Mouse (Mus musculus): ENCODE data around the gene Clic1. TPM values are rescaled to one million over a fixed set of nuclear protein-coding genes. Genes with fewer than 3 reads are reported as not detected.
A peak's percentile ranks its signal among the peaks of the same experiment; 100 is the strongest.

Gene Clic1
- polyA plus RNA-seq, 1 experiment from 2014 or later, result 24.7 TPM

- Histone ChIP-seq H3K4me1 (replicated peaks; ENCODE audit: control insufficient read depth, insufficient read depth, low read length) (peaks cover 27% of the 10 kb centered on the region), H3K9ac (no peak overlapping the region), H3K9me3 (ENCODE audit: control insufficient read depth, low read length) (no peaks in the 10 kb centered on the region), H3K36me3 (replicated peaks; ENCODE audit: control insufficient read depth, insufficient read depth) (0 out of 2 replicates have a peak, but pooled peaks cover 4% of the 10 kb centered on the region), H3K4me2 (replicated peaks) (no peak overlapping the region), H3K4me3 (replicated peaks; ENCODE audit: low read length) (no peak overlapping the region), H3K27ac (peak overlapping the region; percentile 14; the same call in 1 of the 2 replicates), H3K27me3 (ENCODE audit: control insufficient read depth, insufficient read depth, low read length) (no peaks in the 10 kb centered on the region)
- DNase-seq (ENCODE audit: low spot score) (no peak), ATAC-seq (ENCODE audit: low FRiP score) (no peak)
- 39% methylated on average over 11 of the region's 11 CpGs for WGBS
These were observed 1.4 kb upstream of the Clic1 start for GRCm38 (mm10) chr17:35048149-35048931.

- 74% methylated on average over 5 of the region's 5 CpGs for WGBS
- H3K9me3 ChIP-seq (ENCODE audit: control insufficient read depth, low read length), result no peaks in the 10 kb centered on the region
- H3K4me1 ChIP-seq (replicated peaks; ENCODE audit: control insufficient read depth, insufficient read depth, low read length), result peaks cover 27% of the 10 kb centered on the region
- 0 out of 2 replicates have a peak, but pooled peaks cover 6% of the 10 kb centered on the region for H3K36me3 ChIP-seq (replicated peaks; ENCODE audit: control insufficient read depth, insufficient read depth)
- H3K27me3 ChIP-seq (ENCODE audit: control insufficient read depth, insufficient read depth, low read length), result no peaks in the 10 kb centered on the region
- peak overlapping the region; percentile 88; the same call in 1 of the 2 replicates for H3K27ac ChIP-seq
- DNase-seq (ENCODE audit: low spot score) (no peak), ATAC-seq (ENCODE audit: low FRiP score) (no peak)
- H3K9ac ChIP-seq, result no peak overlapping the region
- H3K4me2 ChIP-seq (replicated peaks), result peak overlapping the region; percentile 59
- H3K4me3 ChIP-seq (replicated peaks; ENCODE audit: low read length), result no peak overlapping the region
These were observed 780 bp upstream of the Clic1 start for GRCm38 (mm10) chr17:35048932-35049440.

- peak overlapping the region; percentile 59 for H3K4me2 ChIP-seq (replicated peaks)
- peak overlapping the region; percentile 62 for H3K9ac ChIP-seq
- DNase-seq (ENCODE audit: low spot score) (no peak), ATAC-seq (ENCODE audit: low FRiP score) (no peak)
- 1% methylated on average over 27 of the region's 27 CpGs for WGBS
- H3K27ac ChIP-seq, result peak overlapping the region; percentile 88
- H3K36me3 ChIP-seq (replicated peaks; ENCODE audit: control insufficient read depth, insufficient read depth), result 0 out of 2 replicates have a peak, but pooled peaks cover 10% of the 10 kb centered on the region
- H3K4me1 ChIP-seq (replicated peaks; ENCODE audit: control insufficient read depth, insufficient read depth, low read length), result peaks cover 27% of the 10 kb centered on the region
- no peaks in the 10 kb centered on the region for H3K27me3 ChIP-seq (ENCODE audit: control insufficient read depth, insufficient read depth, low read length)
- peak overlapping the region; percentile 39 for H3K4me3 ChIP-seq (replicated peaks; ENCODE audit: low read length)
- H3K9me3 ChIP-seq (ENCODE audit: control insufficient read depth, low read length), result no peaks in the 10 kb centered on the region
These were observed 472 bp downstream of the Clic1 start for GRCm38 (mm10) chr17:35050126-35050750.

GRCm38 (mm10) chr17:35051156-35052086 lies 1.7 kb downstream of the Clic1 start:
- Histone ChIP-seq H3K9me3 (ENCODE audit: control insufficient read depth, low read length) (no peaks in the 10 kb centered on the region), H3K4me2 (replicated peaks) (peak overlapping the region; percentile 59), H3K4me1 (replicated peaks; ENCODE audit: control insufficient read depth, insufficient read depth, low read length) (peaks cover 19% of the 10 kb centered on the region; the same call in 1 of the 2 replicates), H3K27ac (peak overlapping the region; percentile 87), H3K9ac (peak overlapping the region; percentile 53), H3K4me3 (replicated peaks; ENCODE audit: low read length) (peak overlapping the region; percentile 39), H3K27me3 (ENCODE audit: control insufficient read depth, insufficient read depth, low read length) (no peaks in the 10 kb centered on the region), H3K36me3 (replicated peaks; ENCODE audit: control insufficient read depth, insufficient read depth) (peaks cover 18% of the 10 kb centered on the region; the same call in 1 of the 2 replicates)
- peak; percentile 62 for DNase-seq (ENCODE audit: low spot score)
- ATAC-seq (ENCODE audit: low FRiP score), result peak; percentile 22; the same call in 1 of the 2 replicates
- WGBS, result 3% methylated on average over 21 of the region's 21 CpGs

GRCm38 (mm10) chr17:35052271-35052798 lies 2.6 kb downstream of the Clic1 start:
- Histone ChIP-seq H3K9me3 (ENCODE audit: control insufficient read depth, low read length) (no peaks in the 10 kb centered on the region), H3K4me1 (replicated peaks; ENCODE audit: control insufficient read depth, insufficient read depth, low read length) (peaks cover 16% of the 10 kb centered on the region; the same call in 1 of the 2 replicates), H3K27me3 (ENCODE audit: control insufficient read depth, insufficient read depth, low read length) (no peaks in the 10 kb centered on the region), H3K36me3 (replicated peaks; ENCODE audit: control insufficient read depth, insufficient read depth) (peaks cover 18% of the 10 kb centered on the region; the same call in 1 of the 2 replicates), H3K27ac (peak overlapping the region; percentile 87), H3K4me2 (replicated peaks) (peak overlapping the region; percentile 59), H3K9ac (peak overlapping the region; percentile 53), H3K4me3 (replicated peaks; ENCODE audit: low read length) (no peak overlapping the region)
- ATAC-seq (ENCODE audit: low FRiP score) (no peak), DNase-seq (ENCODE audit: low spot score) (no peak)
- 81% methylated on average over 12 of the region's 12 CpGs for WGBS

- Histone ChIP-seq H3K27me3 (ENCODE audit: control insufficient read depth, insufficient read depth, low read length) (no peaks in the 10 kb centered on the region), H3K4me1 (replicated peaks; ENCODE audit: control insufficient read depth, insufficient read depth, low read length) (peaks cover 20% of the 10 kb centered on the region), H3K27ac (no peak overlapping the region), H3K4me2 (replicated peaks) (no peak overlapping the region), H3K9ac (no peak overlapping the region), H3K4me3 (replicated peaks; ENCODE audit: low read length) (no peak overlapping the region), H3K9me3 (ENCODE audit: control insufficient read depth, low read length) (no peaks in the 10 kb centered on the region), H3K36me3 (replicated peaks; ENCODE audit: control insufficient read depth, insufficient read depth) (peaks cover 23% of the 10 kb centered on the region)
- 95% methylated on average over 7 of the region's 7 CpGs for WGBS
- no peak for DNase-seq (ENCODE audit: low spot score)
- no peak for ATAC-seq (ENCODE audit: low FRiP score)
These were observed 6.1 kb downstream of the Clic1 start for GRCm38 (mm10) chr17:35055691-35056495.

- Histone ChIP-seq H3K4me1 (replicated peaks; ENCODE audit: control insufficient read depth, insufficient read depth, low read length) (peaks cover 13% of the 10 kb centered on the region), H3K4me3 (replicated peaks; ENCODE audit: low read length) (no peak overlapping the region), H3K9ac (no peak overlapping the region), H3K36me3 (replicated peaks; ENCODE audit: control insufficient read depth, insufficient read depth) (peaks cover 33% of the 10 kb centered on the region), H3K4me2 (replicated peaks) (no peak overlapping the region), H3K27me3 (ENCODE audit: control insufficient read depth, insufficient read depth, low read length) (no peaks in the 10 kb centered on the region), H3K27ac (no peak overlapping the region), H3K9me3 (ENCODE audit: control insufficient read depth, low read length) (no peaks in the 10 kb centered on the region)
- no peak for DNase-seq (ENCODE audit: low spot score)
- ATAC-seq (ENCODE audit: low FRiP score), result no peak
- 82% methylated on average over 3 of the region's 3 CpGs for WGBS
These were observed 7.3 kb downstream of the Clic1 start for GRCm38 (mm10) chr17:35057090-35057489.

- Histone ChIP-seq H3K36me3 (replicated peaks; ENCODE audit: control insufficient read depth, insufficient read depth) (peaks cover 40% of the 10 kb centered on the region), H3K9me3 (ENCODE audit: control insufficient read depth, low read length) (no peaks in the 10 kb centered on the region), H3K9ac (peak overlapping the region; percentile 88), H3K27me3 (ENCODE audit: control insufficient read depth, insufficient read depth, low read length) (no peaks in the 10 kb centered on the region; the same call in 1 of the 2 replicates), H3K27ac (0 out of 2 replicates have a peak overlapping the region, but pooled peaks have one; percentile 88), H3K4me3 (replicated peaks; ENCODE audit: low read length) (peak overlapping the region; percentile 85), H3K4me2 (replicated peaks) (peak overlapping the region; percentile 66), H3K4me1 (replicated peaks; ENCODE audit: control insufficient read depth, insufficient read depth, low read length) (peaks cover 13% of the 10 kb centered on the region)
- no peak for DNase-seq (ENCODE audit: low spot score)
- WGBS, result 70% methylated on average over 9 of the region's 9 CpGs
- ATAC-seq (ENCODE audit: low FRiP score), result peak; percentile 1; the same call in 1 of the 2 replicates
These were observed 8.6 kb downstream of the Clic1 start for GRCm38 (mm10) chr17:35058316-35058715.

Data from hindbrain, embryonic 14.5 days (tissue).